Mouse (Mus musculus): ENCODE results near the gene Nav1. TPM values are rescaled to one million over a fixed set of nuclear protein-coding genes. Genes with fewer than 3 reads are reported as not detected.

The Nav1 gene
- polyA plus RNA-seq, 1 experiment from 2014 or later, result 44.1 TPM

DNA sequence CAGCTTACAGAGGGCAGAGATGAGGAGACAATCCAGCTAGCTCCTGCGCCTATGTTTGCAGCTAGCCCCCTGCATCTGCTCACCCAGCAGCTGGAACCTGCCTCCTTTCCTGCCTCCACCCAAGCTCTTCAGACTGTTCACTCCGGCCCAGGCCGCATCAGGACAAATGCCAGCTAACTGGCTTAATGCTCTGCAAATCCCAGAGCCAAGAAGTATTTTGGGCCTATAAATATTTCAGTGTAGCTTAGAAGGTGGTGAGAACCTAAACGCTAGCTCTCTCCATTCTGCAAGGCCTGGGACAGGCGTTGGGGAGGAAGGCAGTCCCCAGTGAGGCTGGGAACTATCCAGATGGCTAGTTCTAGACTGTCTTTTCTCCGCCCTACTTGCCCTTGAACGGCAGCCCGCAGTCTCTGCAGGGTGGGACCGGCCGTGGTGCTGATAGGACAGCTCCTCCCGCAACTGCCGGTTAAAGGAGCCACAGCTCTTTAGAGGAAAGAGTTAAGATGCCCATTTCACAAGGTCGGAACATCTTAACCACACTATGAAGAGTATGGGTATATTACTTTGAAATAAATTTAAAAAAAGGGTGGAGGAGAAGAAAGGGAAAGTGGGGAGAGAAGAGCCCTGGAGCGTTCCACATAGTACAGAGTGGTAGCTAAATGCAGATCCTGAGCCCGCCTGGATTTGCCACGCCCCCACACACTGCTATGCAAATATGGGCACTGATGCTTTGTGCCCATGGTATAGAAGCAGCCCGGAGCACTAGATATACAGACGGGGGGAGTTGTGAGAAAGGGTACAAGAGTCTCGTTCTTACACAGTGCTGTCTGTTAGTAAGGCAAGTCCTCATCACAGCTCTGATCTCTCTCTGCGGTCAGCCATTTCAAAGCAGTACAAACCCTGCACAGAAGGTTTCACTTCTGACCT is 8.9 kb upstream of the Nav1 start:
- Histone ChIP-seq H3K4me2 (peak overlapping the region; percentile 26), H3K27ac (replicated peaks) (no peak overlapping the region), H3K4me3 (replicated peaks) (no peak overlapping the region), H3K36me3 (no peaks in the 10 kb centered on the region), H3K9ac (replicated peaks) (no peak overlapping the region), H3K9me3 (replicated peaks) (no peaks in the 10 kb centered on the region), H3K27me3 (replicated peaks) (no peaks in the 10 kb centered on the region), H3K4me1 (peaks cover 29% of the 10 kb centered on the region)
- 17% methylated on average over 20 of the region's 20 CpGs for WGBS
- peak; percentile 74; the same call in 1 of the 2 replicates for ATAC-seq (ENCODE audit: low FRiP score)

DNA sequence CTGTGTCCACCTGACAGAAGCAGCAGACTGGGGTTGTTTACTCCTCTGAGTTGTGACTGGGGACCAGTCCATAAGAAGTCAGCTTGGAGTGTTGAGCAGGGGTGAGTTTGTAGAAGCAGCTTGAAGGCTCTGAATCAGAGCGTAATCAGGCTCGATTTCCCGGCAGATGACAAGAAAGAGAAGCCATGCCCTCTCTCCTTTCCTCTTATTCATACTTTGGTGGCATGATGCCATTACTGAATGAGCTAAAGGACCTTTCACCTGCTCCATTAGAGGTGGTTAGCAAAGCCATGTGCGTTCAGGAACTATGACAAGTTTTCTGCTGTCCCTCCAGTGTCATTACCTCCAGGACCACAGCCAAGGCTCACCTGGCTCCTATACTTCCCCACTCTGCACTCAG is 2.5 kb upstream of the Nav1 start:
- WGBS, result 81% methylated on average over 4 of the region's 4 CpGs
- no peak for ATAC-seq (ENCODE audit: low FRiP score)

GRCm38 (mm10) chr1:135606355-135607015 is 610 bp downstream of the Nav1 start:
- Histone ChIP-seq H3K27ac (replicated peaks) (no peak overlapping the region), H3K36me3 (no peaks in the 10 kb centered on the region), H3K4me2 (no peak overlapping the region), H3K9ac (replicated peaks) (no peak overlapping the region), H3K4me1 (peaks cover 15% of the 10 kb centered on the region), H3K27me3 (replicated peaks) (no peaks in the 10 kb centered on the region), H3K9me3 (replicated peaks) (no peaks in the 10 kb centered on the region), H3K4me3 (replicated peaks) (no peak overlapping the region)
- ATAC-seq (ENCODE audit: low FRiP score), result no peak
- 88% methylated on average over 12 of the region's 12 CpGs for WGBS

More for the DNA sequence above, 2.5 kb upstream of the Nav1 start:
- Histone ChIP-seq H3K4me3 (replicated peaks) (no peak overlapping the region), H3K36me3 (no peaks in the 10 kb centered on the region), H3K27me3 (replicated peaks) (no peaks in the 10 kb centered on the region), H3K4me2 (no peak overlapping the region), H3K27ac (replicated peaks) (no peak overlapping the region), H3K4me1 (0 out of 2 replicates have a peak, but pooled peaks cover 4% of the 10 kb centered on the region), H3K9ac (replicated peaks) (no peak overlapping the region), H3K9me3 (replicated peaks) (no peaks in the 10 kb centered on the region)

GRCm38 (mm10) chr1:135605530-135605929 is 1.6 kb downstream of the Nav1 start:
- Histone ChIP-seq H3K4me2 (no peak overlapping the region), H3K36me3 (no peaks in the 10 kb centered on the region), H3K4me1 (peaks cover 18% of the 10 kb centered on the region), H3K27me3 (replicated peaks) (no peaks in the 10 kb centered on the region), H3K9ac (replicated peaks) (no peak overlapping the region), H3K9me3 (replicated peaks) (no peaks in the 10 kb centered on the region), H3K4me3 (replicated peaks) (no peak overlapping the region), H3K27ac (replicated peaks) (no peak overlapping the region)
- no peak for ATAC-seq (ENCODE audit: low FRiP score)
- 75% methylated on average over 5 of the region's 5 CpGs for WGBS

- H3K27ac ChIP-seq (replicated peaks), result no peak overlapping the region
- H3K9ac ChIP-seq (replicated peaks), result no peak overlapping the region
- H3K27me3 ChIP-seq (replicated peaks), result no peaks in the 10 kb centered on the region
- no peaks in the 10 kb centered on the region for H3K9me3 ChIP-seq (replicated peaks)
- H3K4me3 ChIP-seq (replicated peaks), result no peak overlapping the region
- no peaks in the 10 kb centered on the region for H3K36me3 ChIP-seq
- WGBS, result 83% methylated on average over 7 of the region's 7 CpGs
- H3K4me2 ChIP-seq, result no peak overlapping the region
- H3K4me1 ChIP-seq, result peaks cover 26% of the 10 kb centered on the region
- no peak for ATAC-seq (ENCODE audit: low FRiP score)
Observed at GRCm38 (mm10) chr1:135604361-135605052, 2.6 kb downstream of the Nav1 start.

DNA sequence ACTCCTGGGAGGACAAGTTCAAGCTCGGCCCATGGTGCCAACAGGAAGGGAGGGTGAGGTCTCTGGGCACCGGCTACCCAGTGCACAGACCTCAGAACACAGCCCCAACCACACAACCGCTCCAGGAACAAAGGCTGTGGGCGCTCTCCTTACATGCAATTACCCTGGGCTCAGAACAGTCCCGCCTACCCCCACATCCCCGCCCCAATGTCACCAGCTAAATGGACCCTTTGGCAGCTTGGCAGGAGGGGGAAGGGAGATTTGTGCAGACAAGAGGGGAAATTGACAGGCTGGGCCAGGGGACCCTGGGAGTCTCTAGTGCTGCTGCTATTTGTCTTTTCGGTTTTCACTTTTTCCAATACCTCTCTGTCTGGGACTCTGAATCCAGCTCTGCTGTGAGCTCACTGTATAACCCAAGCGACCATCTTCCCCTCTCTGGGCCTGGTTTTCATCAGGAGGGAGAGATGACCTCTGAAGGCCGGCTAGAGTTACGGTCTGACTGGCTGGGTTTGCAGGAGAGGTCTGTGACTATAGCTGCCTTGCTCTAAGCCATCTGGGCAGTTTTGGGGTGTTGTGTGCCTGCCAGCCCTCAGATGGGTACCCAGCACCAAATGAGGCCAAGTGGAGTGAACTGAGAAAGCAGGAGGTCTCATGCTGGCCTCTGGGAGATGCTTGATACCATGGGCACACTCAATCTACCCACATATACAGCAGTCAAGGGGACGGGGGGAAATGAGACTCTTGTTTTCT is 3.8 kb downstream of the Nav1 start:
- Histone ChIP-seq H3K27ac (replicated peaks) (no peak overlapping the region), H3K9me3 (replicated peaks) (no peaks in the 10 kb centered on the region), H3K4me1 (peaks cover 26% of the 10 kb centered on the region), H3K36me3 (no peaks in the 10 kb centered on the region), H3K4me2 (no peak overlapping the region), H3K4me3 (replicated peaks) (no peak overlapping the region), H3K27me3 (replicated peaks) (no peaks in the 10 kb centered on the region), H3K9ac (replicated peaks) (no peak overlapping the region)
- 0 out of 2 replicates have a peak, but pooled peaks have one; percentile 27 for ATAC-seq (ENCODE audit: low FRiP score)
- WGBS, result 25% methylated on average over 11 of the region's 11 CpGs

DNA sequence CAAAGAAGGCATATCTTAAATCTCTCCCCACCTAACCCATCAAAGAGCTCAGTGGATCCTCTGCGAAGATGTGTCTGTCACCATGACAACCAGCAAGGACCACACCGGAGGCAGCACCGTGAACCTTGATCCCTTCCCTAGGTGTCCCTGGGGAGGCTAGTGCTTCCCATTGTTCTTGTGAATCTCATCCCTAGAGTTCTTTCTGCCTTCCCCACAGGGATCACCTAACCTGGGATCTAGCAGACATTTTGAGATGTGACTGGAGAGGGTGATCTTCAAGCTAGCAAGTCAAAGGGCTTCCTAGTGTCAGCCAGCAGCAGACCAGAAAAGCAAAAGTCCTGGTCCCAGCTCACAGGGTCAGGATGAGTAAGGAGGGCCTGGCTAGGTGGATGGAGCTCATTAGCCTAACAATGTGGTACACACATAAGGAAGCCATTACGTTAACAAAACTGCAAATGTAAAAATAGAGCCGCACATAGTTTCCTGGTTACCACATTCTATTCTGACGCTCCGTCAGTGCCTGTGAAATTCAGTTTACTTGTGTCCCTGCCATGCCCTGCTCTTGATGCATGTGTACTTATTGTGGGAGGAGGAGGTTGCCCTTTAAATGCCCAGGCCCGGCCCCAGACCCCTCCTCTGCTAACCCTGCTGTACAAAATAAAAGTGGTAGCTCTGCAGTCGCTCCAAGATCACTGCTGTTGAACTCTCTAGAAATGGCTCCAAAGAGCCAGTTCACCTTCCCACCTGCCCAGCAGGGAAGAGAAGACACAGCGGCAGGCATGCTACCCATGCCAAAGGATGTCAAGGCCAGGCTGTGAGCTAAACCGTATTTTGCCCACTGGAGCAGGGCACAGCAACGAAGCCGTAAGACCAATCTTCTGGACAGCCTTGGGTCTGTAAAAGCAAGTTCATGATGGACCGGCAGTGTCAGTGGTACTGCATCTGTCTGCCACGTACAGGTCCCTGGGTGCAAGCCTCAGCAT is 6.8 kb downstream of the Nav1 start:
- H3K27ac ChIP-seq (replicated peaks), result no peak overlapping the region
- ATAC-seq (ENCODE audit: low FRiP score), result no peak
- H3K27me3 ChIP-seq (replicated peaks), result no peaks in the 10 kb centered on the region
- no peak overlapping the region for H3K9ac ChIP-seq (replicated peaks)
- 44% methylated on average over 15 of the region's 15 CpGs for WGBS
- H3K36me3 ChIP-seq, result no peaks in the 10 kb centered on the region
- peaks cover 22% of the 10 kb centered on the region for H3K4me1 ChIP-seq
- no peak overlapping the region for H3K4me2 ChIP-seq
- H3K9me3 ChIP-seq (replicated peaks), result no peaks in the 10 kb centered on the region
- no peak overlapping the region for H3K4me3 ChIP-seq (replicated peaks)

DNA sequence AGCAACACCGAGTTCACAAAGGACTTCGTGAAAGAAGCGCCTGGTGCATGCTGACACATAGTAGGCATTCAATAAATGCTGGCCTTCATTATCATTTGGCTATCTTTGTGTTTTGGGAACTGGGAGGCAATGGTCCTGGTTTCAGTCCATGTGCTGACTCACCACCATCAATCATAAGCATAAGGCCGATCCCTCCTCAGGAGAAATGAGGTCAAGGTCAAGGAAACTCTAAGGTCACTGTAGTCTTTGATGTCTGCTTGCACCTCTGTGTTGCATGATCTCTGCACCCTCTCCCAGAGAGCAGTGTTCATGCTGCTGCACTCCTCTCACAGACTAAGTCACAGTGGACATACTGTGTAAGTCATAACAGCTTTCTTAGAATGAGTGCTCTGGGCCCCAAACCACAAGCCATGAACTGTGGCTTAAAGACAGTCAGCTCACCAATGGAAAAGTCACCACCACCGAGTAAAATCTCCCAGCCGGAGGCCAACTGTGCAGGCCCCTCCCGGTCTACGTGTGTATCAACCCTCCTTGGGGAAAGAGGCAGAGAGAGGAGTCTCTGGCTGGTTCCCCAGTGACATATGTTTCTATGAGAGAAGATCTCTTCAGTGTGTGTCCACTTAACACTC is 8.7 kb downstream of the Nav1 start:
- no peaks in the 10 kb centered on the region for H3K27me3 ChIP-seq (replicated peaks)
- H3K4me3 ChIP-seq (replicated peaks), result no peak overlapping the region
- WGBS, result 76% methylated on average over 8 of the region's 8 CpGs
- no peak overlapping the region for H3K9ac ChIP-seq (replicated peaks)
- H3K4me2 ChIP-seq, result no peak overlapping the region
- no peak for ATAC-seq (ENCODE audit: low FRiP score)
- no peaks in the 10 kb centered on the region for H3K9me3 ChIP-seq (replicated peaks)
- no peak overlapping the region for H3K27ac ChIP-seq (replicated peaks)
- no peaks in the 10 kb centered on the region for H3K36me3 ChIP-seq
- H3K4me1 ChIP-seq, result peaks cover 21% of the 10 kb centered on the region

- ATAC-seq (ENCODE audit: low FRiP score), result no peak
- WGBS, result 52% methylated on average over 9 of the region's 9 CpGs
- H3K9me3 ChIP-seq (replicated peaks), result no peaks in the 10 kb centered on the region
Observed at GRCm38 (mm10) chr1:135594279-135594903, 12.7 kb downstream of the Nav1 start.

More at GRCm38 (mm10) chr1:135594279-135594903, 12.7 kb downstream of the Nav1 start:
- Histone ChIP-seq H3K4me3 (replicated peaks) (no peak overlapping the region), H3K27ac (replicated peaks) (no peak overlapping the region), H3K27me3 (replicated peaks) (no peaks in the 10 kb centered on the region), H3K4me1 (no peaks in the 10 kb centered on the region; the same call in 1 of the 2 replicates), H3K9ac (replicated peaks) (no peak overlapping the region), H3K4me2 (no peak overlapping the region), H3K36me3 (no peaks in the 10 kb centered on the region)
